Mouse (Mus musculus): ENCODE results near the gene Apex1. TPM values are rescaled to one million over a fixed set of nuclear protein-coding genes. Genes with fewer than 3 reads are reported as not detected.

Gene Apex1
- polyA plus RNA-seq (2014; fragmentation: Illumina TruSeq; extraction: RNeasy Lipid Tissue Mini Kit (QIAGEN cat#74804); ENCODE audit: low read depth, low replicate concordance), result 28.1 TPM

GRCm38 (mm10) chr14:50924281-50925064, at the start of gene Apex1, which contains the start of gene Osgep:
TSS of gene Apex1 (plus strand) at chr14:50924968.
TSS of gene Osgep (minus strand) at chr14:50924893.

GRCm38 (mm10) chr14:50897374-50897765, 27.4 kb upstream of the Apex1 start, which contains the start of gene Klhl33:
TSS of gene Klhl33 (minus strand) at chr14:50897507.

GRCm38 (mm10) chr14:50930754-50931492, 6.2 kb downstream of the Apex1 start, which contains the start of the genes Pip4p1 and Pnp:
TSS of gene Pip4p1 (minus strand) at chr14:50930856.
TSS of gene Pnp (plus strand) at chr14:50931082.

GRCm38 (mm10) chr14:50943932-50944667, 19.3 kb downstream of the Apex1 start, which contains the start of gene Gm49342:
TSS of gene Gm49342 (plus strand) at chr14:50944517.

GRCm38 (mm10) chr14:50955942-50956508, 31.3 kb downstream of the Apex1 start, which contains the start of gene Pnp2:
TSS of gene Pnp2 (plus strand) at chr14:50955992.

Other genes starting within 250 kb of the Apex1 start
- gene Olfr747, start 231.8 kb upstream of the Apex1 start, polyA plus RNA-seq (2014; fragmentation: Illumina TruSeq; extraction: RNeasy Lipid Tissue Mini Kit (QIAGEN cat#74804); ENCODE audit: low read depth, low replicate concordance), result not detected
- not detected for gene Olfr748, start 217.6 kb upstream of the Apex1 start, polyA plus RNA-seq (2014; fragmentation: Illumina TruSeq; extraction: RNeasy Lipid Tissue Mini Kit (QIAGEN cat#74804); ENCODE audit: low read depth, low replicate concordance)
- gene Olfr749, start 179.9 kb upstream of the Apex1 start, polyA plus RNA-seq (2014; fragmentation: Illumina TruSeq; extraction: RNeasy Lipid Tissue Mini Kit (QIAGEN cat#74804); ENCODE audit: low read depth, low replicate concordance), result not detected
- gene Ttc5, start 139.4 kb upstream of the Apex1 start, polyA plus RNA-seq (2014; fragmentation: Illumina TruSeq; extraction: RNeasy Lipid Tissue Mini Kit (QIAGEN cat#74804); ENCODE audit: low read depth, low replicate concordance), result 14.5 TPM
- not detected for gene Ccnb1ip1, start 117.2 kb upstream of the Apex1 start, polyA plus RNA-seq (2014; fragmentation: Illumina TruSeq; extraction: RNeasy Lipid Tissue Mini Kit (QIAGEN cat#74804); ENCODE audit: low read depth, low replicate concordance)
- gene Parp2, start 117.1 kb upstream of the Apex1 start, polyA plus RNA-seq (2014; fragmentation: Illumina TruSeq; extraction: RNeasy Lipid Tissue Mini Kit (QIAGEN cat#74804); ENCODE audit: low read depth, low replicate concordance), result 45.3 TPM
- gene Tep1, start 54.4 kb upstream of the Apex1 start, polyA plus RNA-seq (2014; fragmentation: Illumina TruSeq; extraction: RNeasy Lipid Tissue Mini Kit (QIAGEN cat#74804); ENCODE audit: low read depth, low replicate concordance), result 11.6 TPM
- gene Klhl33, start 27.5 kb upstream of the Apex1 start, polyA plus RNA-seq (2014; fragmentation: Illumina TruSeq; extraction: RNeasy Lipid Tissue Mini Kit (QIAGEN cat#74804); ENCODE audit: low read depth, low replicate concordance), result 1.8 TPM
- gene Osgep, start 75 bp upstream of the Apex1 start, polyA plus RNA-seq (2014; fragmentation: Illumina TruSeq; extraction: RNeasy Lipid Tissue Mini Kit (QIAGEN cat#74804); ENCODE audit: low read depth, low replicate concordance), result 12.5 TPM
- gene Pip4p1, start 5.9 kb downstream of the Apex1 start, polyA plus RNA-seq (2014; fragmentation: Illumina TruSeq; extraction: RNeasy Lipid Tissue Mini Kit (QIAGEN cat#74804); ENCODE audit: low read depth, low replicate concordance), result 19.0 TPM
- 56.6 TPM for gene Pnp, start 6.1 kb downstream of the Apex1 start, polyA plus RNA-seq (2014; fragmentation: Illumina TruSeq; extraction: RNeasy Lipid Tissue Mini Kit (QIAGEN cat#74804); ENCODE audit: low read depth, low replicate concordance)
- not detected for gene Gm49342, start 19.5 kb downstream of the Apex1 start, polyA plus RNA-seq (2014; fragmentation: Illumina TruSeq; extraction: RNeasy Lipid Tissue Mini Kit (QIAGEN cat#74804); ENCODE audit: low read depth, low replicate concordance)
- gene Pnp2, start 31.0 kb downstream of the Apex1 start, polyA plus RNA-seq (2014; fragmentation: Illumina TruSeq; extraction: RNeasy Lipid Tissue Mini Kit (QIAGEN cat#74804); ENCODE audit: low read depth, low replicate concordance), result 0.52 TPM
- 0.52 TPM for gene Rnase10, start 82.8 kb downstream of the Apex1 start, polyA plus RNA-seq (2014; fragmentation: Illumina TruSeq; extraction: RNeasy Lipid Tissue Mini Kit (QIAGEN cat#74804); ENCODE audit: low read depth, low replicate concordance)
- not detected for gene Rnase9, start 116.9 kb downstream of the Apex1 start, polyA plus RNA-seq (2014; fragmentation: Illumina TruSeq; extraction: RNeasy Lipid Tissue Mini Kit (QIAGEN cat#74804); ENCODE audit: low read depth, low replicate concordance)
- gene Rnase11, start 125.2 kb downstream of the Apex1 start, polyA plus RNA-seq (2014; fragmentation: Illumina TruSeq; extraction: RNeasy Lipid Tissue Mini Kit (QIAGEN cat#74804); ENCODE audit: low read depth, low replicate concordance), result not detected
- not detected for gene Rnase12, start 132.7 kb downstream of the Apex1 start, polyA plus RNA-seq (2014; fragmentation: Illumina TruSeq; extraction: RNeasy Lipid Tissue Mini Kit (QIAGEN cat#74804); ENCODE audit: low read depth, low replicate concordance)
- gene Olfr750, start 149.5 kb downstream of the Apex1 start, polyA plus RNA-seq (2014; fragmentation: Illumina TruSeq; extraction: RNeasy Lipid Tissue Mini Kit (QIAGEN cat#74804); ENCODE audit: low read depth, low replicate concordance), result not detected
- gene Rnase4, start 166.1 kb downstream of the Apex1 start, polyA plus RNA-seq (2014; fragmentation: Illumina TruSeq; extraction: RNeasy Lipid Tissue Mini Kit (QIAGEN cat#74804); ENCODE audit: low read depth, low replicate concordance), result 152 TPM
- gene Ang, start 166.2 kb downstream of the Apex1 start, polyA plus RNA-seq (2014; fragmentation: Illumina TruSeq; extraction: RNeasy Lipid Tissue Mini Kit (QIAGEN cat#74804); ENCODE audit: low read depth, low replicate concordance), result 0.76 TPM
- not detected for gene Eddm3b, start 189.5 kb downstream of the Apex1 start, polyA plus RNA-seq (2014; fragmentation: Illumina TruSeq; extraction: RNeasy Lipid Tissue Mini Kit (QIAGEN cat#74804); ENCODE audit: low read depth, low replicate concordance)
- 2.6 TPM for gene Rnase6, start 198.9 kb downstream of the Apex1 start, polyA plus RNA-seq (2014; fragmentation: Illumina TruSeq; extraction: RNeasy Lipid Tissue Mini Kit (QIAGEN cat#74804); ENCODE audit: low read depth, low replicate concordance)
- 1.1 TPM for gene Rnase1, start 221.8 kb downstream of the Apex1 start, polyA plus RNA-seq (2014; fragmentation: Illumina TruSeq; extraction: RNeasy Lipid Tissue Mini Kit (QIAGEN cat#74804); ENCODE audit: low read depth, low replicate concordance)
- not detected for gene Rnase2b, start 237.3 kb downstream of the Apex1 start, polyA plus RNA-seq (2014; fragmentation: Illumina TruSeq; extraction: RNeasy Lipid Tissue Mini Kit (QIAGEN cat#74804); ENCODE audit: low read depth, low replicate concordance)